Mouse (Mus musculus) spleen, adult 2 months (tissue): Measurements from ENCODE around the gene Eif4e1b. TPM values are rescaled to one million over a fixed set of nuclear protein-coding genes. Genes with fewer than 3 reads are reported as not detected.

ENCODE experiments used
- DNase-seq, 2 experiments: peaks; one replicate each; pipeline versions ENCODE4 v3.0.0 to v3.0.0-alpha.2; 2012 to 2021; ENCODE audit warnings: low spot score in 2 of 2, low read depth in 1 of 2
- H3K27ac ChIP-seq: fragments of 200-500 bp; 2 replicates; pipeline ENCODE4 v1.5.1; 2012; ENCODE audit warnings: low read length, inconsistent platforms; ENCODE audit not compliant: insufficient read depth
- H3K27me3 ChIP-seq: fragments of 200-500 bp; 2 replicates; pipeline ENCODE4 v1.6.1; 2012; ENCODE audit warnings: mild to moderate bottlenecking, moderate library complexity, low read length, inconsistent platforms; ENCODE audit not compliant: control insufficient read depth, insufficient read depth
- H3K36me3 ChIP-seq: fragments of 200-500 bp; 2 replicates; pipeline ENCODE4 v1.6.1; 2012; ENCODE audit warnings: mild to moderate bottlenecking, low read length, inconsistent platforms; ENCODE audit not compliant: control insufficient read depth, insufficient read depth
- H3K4me1 ChIP-seq: fragments of 200-500 bp; 2 replicates; pipeline ENCODE4 v1.6.1; 2011; ENCODE audit warnings: inconsistent platforms; ENCODE audit not compliant: control insufficient read depth, insufficient read depth, insufficient read length
- H3K4me3 ChIP-seq: fragments of 200-500 bp; 2 replicates; pipeline ENCODE4 v1.5.1; 2011; ENCODE audit warnings: mild to moderate bottlenecking, inconsistent platforms; ENCODE audit not compliant: insufficient read depth, insufficient read length; ENCODE audit errors: extremely low read depth
- CTCF ChIP-seq: fragments of 200-500 bp; IDR thresholded peaks from 2 replicates; pipeline ENCODE4 v1.5.1; 2011; ENCODE audit warnings: mild to moderate bottlenecking, inconsistent platforms; ENCODE audit not compliant: insufficient read depth, insufficient read length, insufficient replicate concordance; ENCODE audit errors: extremely low read depth
- POLR2A ChIP-seq: fragments of 200-500 bp; IDR thresholded peaks from 2 replicates; pipeline ENCODE4 v1.6.1; 2011; ENCODE audit warnings: low read depth, low read length, inconsistent platforms
- WGBS: fragments of 180-500 bp; shearing (Covaris S2); methylation state at CpG from one replicate; pipeline ENCODE4 v1.1.7; 2018; 5-methylcytosine and 5-hydroxymethylcytosine counted together
- polyA plus RNA-seq: library from polyadenylated mRNA; depleted of rRNA; stranded (reverse); fragments of >200 nt; gene quantifications from 2 replicates; pipeline ENCODE4 v1.2.3, GENCODE M21; 2012

The Eif4e1b gene
- polyA plus RNA-seq, 1 experiment = not detected

DNA sequence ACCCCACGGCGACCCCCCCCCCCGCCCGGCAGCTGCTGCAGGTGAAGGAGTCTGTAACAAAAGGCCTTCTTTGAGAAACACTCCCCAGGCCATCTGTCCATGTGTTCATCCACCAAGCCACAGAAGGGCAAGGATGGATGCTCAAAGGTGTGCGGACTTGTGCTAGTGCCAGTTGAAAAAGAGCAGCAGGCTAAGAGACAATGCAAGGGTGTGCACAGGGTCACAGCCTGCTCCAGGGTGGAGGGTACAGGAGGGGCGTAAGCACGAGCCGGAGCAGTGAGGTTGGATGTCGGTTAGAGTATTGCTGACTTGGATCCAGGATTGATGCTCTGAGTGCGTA, 35.1 kb upstream of the Eif4e1b start:
- Histone ChIP-seq H3K4me1 (peaks cover 3% of the 10 kb centered on the region; the same call in 1 of the 2 replicates), H3K27ac (no peak overlapping the region), H3K4me3 (no peak overlapping the region), H3K27me3 (peaks cover 11% of the 10 kb centered on the region), H3K36me3 (no peaks in the 10 kb centered on the region)
- DNase-seq = no peak
- TF ChIP-seq POLR2A = no peak
- TF ChIP-seq CTCF = no peak
- 63% methylated on average over 10 of the region's 10 CpGs for whole genome bisulfite sequencing

DNA sequence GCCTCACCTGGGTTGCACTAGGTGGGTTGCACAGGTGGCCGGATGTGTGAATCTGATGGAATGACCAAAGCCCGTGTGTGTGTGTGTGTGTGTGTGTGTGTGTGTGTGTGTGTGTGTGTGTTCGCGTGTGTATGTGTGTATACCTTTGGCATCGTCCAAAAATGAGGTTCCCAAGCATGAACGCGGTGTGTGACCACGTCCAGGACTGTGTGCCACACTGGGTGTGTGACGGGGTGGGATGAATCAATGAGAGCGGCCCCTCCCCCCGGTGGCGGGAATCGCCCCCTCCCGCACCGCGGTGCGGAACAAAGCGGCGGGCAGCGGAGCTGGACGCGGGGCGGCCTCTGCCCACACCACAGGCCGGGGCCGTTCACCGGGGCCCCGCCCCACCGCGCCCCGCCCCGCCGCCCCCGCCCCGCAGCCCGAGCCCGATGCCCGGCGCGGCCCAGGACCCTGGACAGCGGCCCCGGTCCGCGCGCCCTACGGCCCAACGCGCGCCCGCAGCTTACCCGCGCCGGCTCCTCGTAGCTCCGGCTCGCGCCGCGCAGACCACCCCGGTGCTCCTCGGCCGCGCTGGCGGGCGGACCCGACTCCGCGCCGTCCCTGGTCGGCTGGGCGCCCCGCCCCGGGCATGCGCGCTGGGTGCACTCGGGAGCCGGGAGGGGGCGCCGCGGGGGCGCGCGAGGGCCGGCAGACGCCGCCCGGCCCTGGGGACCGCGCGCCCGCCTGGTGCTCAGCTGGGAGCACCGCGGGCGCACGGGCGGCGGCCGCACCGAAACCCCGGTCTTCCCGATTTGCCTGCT, 34.5 kb upstream of the Eif4e1b start:
- H3K27me3 ChIP-seq = peaks cover 11% of the 10 kb centered on the region
- 5% methylated on average over 82 of the region's 100 CpGs for WGBS
- DNase-seq = no peak
- H3K36me3 ChIP-seq = no peaks in the 10 kb centered on the region
- peaks cover 3% of the 10 kb centered on the region; the same call in 1 of the 2 replicates for H3K4me1 ChIP-seq
- H3K4me3 ChIP-seq = peak overlapping the region; percentile 19; the same call in 1 of the 2 replicates
- TF ChIP-seq CTCF (no peak), POLR2A (no peak)
- H3K27ac ChIP-seq = no peak overlapping the region

GRCm38 (mm10) chr13:54749864-54750411, 33.9 kb upstream of the Eif4e1b start, which contains the start of gene Gprin1:
TSS of gene Gprin1 (minus strand) at chr13:54749874.
- Histone ChIP-seq H3K4me1 (peaks cover 3% of the 10 kb centered on the region; the same call in 1 of the 2 replicates), H3K36me3 (no peaks in the 10 kb centered on the region), H3K27ac (no peak within 1 kb of the TSS), H3K4me3 (peak within 1 kb of the TSS; percentile 19; the same call in 1 of the 2 replicates), H3K27me3 (peaks cover 11% of the 10 kb centered on the region)
- no peak for TF ChIP-seq POLR2A
- TF ChIP-seq CTCF = no peak
- DNase-seq = no peak
- WGBS = 9% methylated on average over 27 of the region's 29 CpGs

GRCm38 (mm10) chr13:54750699-54751098, 33.1 kb upstream of the Eif4e1b start:
- Histone ChIP-seq H3K4me1 (peaks cover 3% of the 10 kb centered on the region; the same call in 1 of the 2 replicates), H3K36me3 (no peaks in the 10 kb centered on the region), H3K27me3 (peaks cover 11% of the 10 kb centered on the region), H3K4me3 (no peak overlapping the region), H3K27ac (no peak overlapping the region)
- TF ChIP-seq POLR2A = no peak
- TF ChIP-seq CTCF = no peak
- no peak for DNase-seq
- 6% methylated on average over 8 of the region's 8 CpGs for WGBS

DNA sequence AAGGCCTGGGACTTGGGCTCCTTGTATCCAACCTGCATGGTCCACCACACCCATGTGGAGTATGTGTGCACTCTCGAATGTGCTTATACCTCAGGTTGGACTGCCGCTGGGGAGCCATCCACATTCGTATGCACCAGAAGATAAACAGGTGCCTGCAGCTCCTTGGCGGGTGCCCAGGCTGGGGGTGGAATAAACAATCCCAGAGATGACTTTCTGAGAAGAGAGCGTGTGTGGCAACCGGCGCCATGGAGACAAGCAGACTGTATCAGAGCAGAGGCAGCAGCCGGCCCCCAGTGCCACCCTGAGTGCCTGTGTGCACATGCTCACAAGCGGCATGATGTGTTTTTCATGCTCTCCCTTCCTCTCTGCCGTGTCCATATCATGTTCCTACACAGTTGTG, 31.1 kb upstream of the Eif4e1b start:
- no peak for DNase-seq
- Histone ChIP-seq H3K36me3 (no peaks in the 10 kb centered on the region), H3K27ac (no peak overlapping the region), H3K27me3 (peaks cover 11% of the 10 kb centered on the region), H3K4me1 (peaks cover 3% of the 10 kb centered on the region; the same call in 1 of the 2 replicates), H3K4me3 (no peak overlapping the region)
- WGBS = 73% methylated on average over 10 of the region's 10 CpGs
- TF ChIP-seq POLR2A (no peak), CTCF (no peak)

- DNase-seq = no peak
- no peak overlapping the region for H3K27ac ChIP-seq
- peaks cover 3% of the 10 kb centered on the region; the same call in 1 of the 2 replicates for H3K4me1 ChIP-seq
- WGBS = 68% methylated on average over 6 of the region's 6 CpGs
- H3K4me3 ChIP-seq = no peak overlapping the region
- H3K36me3 ChIP-seq = no peaks in the 10 kb centered on the region
- TF ChIP-seq CTCF (no peak), POLR2A (no peak)
- peaks cover 16% of the 10 kb centered on the region for H3K27me3 ChIP-seq
Measured at GRCm38 (mm10) chr13:54753733-54754132, 30.1 kb upstream of the Eif4e1b start.
